Mouse (Mus musculus): ENCODE measurements around the gene Hbs1l.

- TF ChIP-seq CTCF (IDR thresholded peaks at IDR 0.05; ENCODE audit: low read depth, low read length) = no peak
- TF ChIP-seq POLR2A (IDR thresholded peaks at IDR 0.05; ENCODE audit: borderline replicate concordance, low read depth, low read length) = no peak
Observed at GRCm38 (mm10) chr10:21364946-21365345, 69.2 kb downstream of the Hbs1l start.

All from bone marrow macrophage, adult 2 months (primary cell).